Mouse (Mus musculus): ENCODE data around the gene Kcnh3. TPM values are rescaled to one million over a fixed set of nuclear protein-coding genes. Genes with fewer than 3 reads are reported as not detected.

The Kcnh3 gene
- polyA plus RNA-seq, 1 experiment = 0.04 TPM

GRCm38 (mm10) chr15:99198761-99199160 is 25.9 kb upstream of the Kcnh3 start:
- no peak for TF ChIP-seq CEBPB (IDR thresholded peaks at IDR 0.05; ENCODE audit: low read depth)
- no peak for TF ChIP-seq MYOG (IDR thresholded peaks at IDR 0.05; ENCODE audit: control insufficient read depth, extremely low read depth, insufficient read length)
- TF ChIP-seq USF1 (IDR thresholded peaks at IDR 0.05; ENCODE audit: low read depth) = no peak
- TF ChIP-seq MAX (IDR thresholded peaks at IDR 0.05) = no peak
- TF ChIP-seq CTCF (IDR thresholded peaks at IDR 0.05; ENCODE audit: control insufficient read depth, insufficient read depth, insufficient read length) = no peak
- no peak for TF ChIP-seq MYOD1 (IDR thresholded peaks at IDR 0.05; ENCODE audit: control insufficient read depth, insufficient read length, low read depth)
- TF ChIP-seq FOSL1 (IDR thresholded peaks at IDR 0.05; ENCODE audit: insufficient read depth, low read length, poor library complexity, severe bottlenecking) = no peak
- Histone ChIP-seq H3K4me3 (ENCODE audit: insufficient read depth, poor library complexity, severe bottlenecking) (no peak overlapping the region), H3K36me3 (ENCODE audit: control insufficient read depth, insufficient read depth) (peaks cover 11% of the 10 kb centered on the region), H3ac (ENCODE audit: control insufficient read depth, insufficient read length, low read depth) (no peak overlapping the region), H3K79me3 (ENCODE audit: low read depth) (no peaks in the 10 kb centered on the region), H3K79me2 (ENCODE audit: control insufficient read depth, insufficient read depth) (no peaks in the 10 kb centered on the region), H3K27me3 (ENCODE audit: control insufficient read depth, insufficient read depth, insufficient read length) (no peaks in the 10 kb centered on the region)

GRCm38 (mm10) chr15:99205959-99206358 is 18.7 kb upstream of the Kcnh3 start:
- peaks cover 51% of the 10 kb centered on the region for H3K36me3 ChIP-seq (ENCODE audit: control insufficient read depth, insufficient read depth)
- H3K4me3 ChIP-seq (ENCODE audit: insufficient read depth, poor library complexity, severe bottlenecking) = no peak overlapping the region
- no peaks in the 10 kb centered on the region for H3K27me3 ChIP-seq (ENCODE audit: control insufficient read depth, insufficient read depth, insufficient read length)
- H3ac ChIP-seq (ENCODE audit: control insufficient read depth, insufficient read length, low read depth) = no peak overlapping the region
- H3K79me3 ChIP-seq (ENCODE audit: low read depth) = no peaks in the 10 kb centered on the region
- TF ChIP-seq MYOD1 (IDR thresholded peaks at IDR 0.05; ENCODE audit: control insufficient read depth, insufficient read length, low read depth) (no peak), USF1 (IDR thresholded peaks at IDR 0.05; ENCODE audit: low read depth) (no peak), MAX (IDR thresholded peaks at IDR 0.05) (no peak), MYOG (IDR thresholded peaks at IDR 0.05; ENCODE audit: control insufficient read depth, extremely low read depth, insufficient read length) (no peak), CTCF (IDR thresholded peaks at IDR 0.05; ENCODE audit: control insufficient read depth, insufficient read depth, insufficient read length) (no peak), FOSL1 (IDR thresholded peaks at IDR 0.05; ENCODE audit: insufficient read depth, low read length, poor library complexity, severe bottlenecking) (no peak), CEBPB (IDR thresholded peaks at IDR 0.05; ENCODE audit: low read depth) (no peak)
- no peaks in the 10 kb centered on the region for H3K79me2 ChIP-seq (ENCODE audit: control insufficient read depth, insufficient read depth)

- TF ChIP-seq FOSL1 (IDR thresholded peaks at IDR 0.05; ENCODE audit: insufficient read depth, low read length, poor library complexity, severe bottlenecking) = no peak
- TF ChIP-seq MAX (IDR thresholded peaks at IDR 0.05) = no peak
- TF ChIP-seq MYOD1 (IDR thresholded peaks at IDR 0.05; ENCODE audit: control insufficient read depth, insufficient read length, low read depth) = no peak
- no peak for TF ChIP-seq CTCF (IDR thresholded peaks at IDR 0.05; ENCODE audit: control insufficient read depth, insufficient read depth, insufficient read length)
- no peak for TF ChIP-seq CEBPB (IDR thresholded peaks at IDR 0.05; ENCODE audit: low read depth)
- no peak for TF ChIP-seq USF1 (IDR thresholded peaks at IDR 0.05; ENCODE audit: low read depth)
- no peak for TF ChIP-seq MYOG (IDR thresholded peaks at IDR 0.05; ENCODE audit: control insufficient read depth, extremely low read depth, insufficient read length)
- H3K79me2 ChIP-seq (ENCODE audit: control insufficient read depth, insufficient read depth) = no peaks in the 10 kb centered on the region
- no peaks in the 10 kb centered on the region for H3K27me3 ChIP-seq (ENCODE audit: control insufficient read depth, insufficient read depth, insufficient read length)
- H3K79me3 ChIP-seq (ENCODE audit: low read depth) = no peaks in the 10 kb centered on the region
- no peak overlapping the region for H3K4me3 ChIP-seq (ENCODE audit: insufficient read depth, poor library complexity, severe bottlenecking)
- H3ac ChIP-seq (ENCODE audit: control insufficient read depth, insufficient read length, low read depth) = no peak overlapping the region
- peaks cover 55% of the 10 kb centered on the region for H3K36me3 ChIP-seq (ENCODE audit: control insufficient read depth, insufficient read depth)
Observed at GRCm38 (mm10) chr15:99213183-99213582, 11.5 kb upstream of the Kcnh3 start.

DNA sequence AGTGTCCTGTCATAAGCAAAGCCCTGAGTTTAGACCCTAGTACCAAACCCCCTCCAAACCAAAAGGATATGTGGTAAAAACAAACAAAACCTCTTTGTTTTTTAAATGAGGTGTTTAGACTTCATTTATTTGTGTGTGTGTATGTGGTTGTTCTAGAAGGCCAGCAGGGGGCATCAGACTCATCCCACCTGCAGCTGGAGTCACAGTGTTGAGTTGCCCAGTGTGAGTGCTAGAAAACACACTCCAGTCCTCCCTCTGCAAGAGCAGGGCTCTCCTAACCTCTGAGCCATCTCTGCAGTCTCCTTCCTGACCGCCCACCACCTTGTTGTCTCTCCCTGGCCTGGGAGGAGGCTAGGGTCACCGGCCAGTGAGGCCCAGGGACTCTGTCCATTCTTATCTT is 9.7 kb upstream of the Kcnh3 start:
- no peak overlapping the region for H3ac ChIP-seq (ENCODE audit: control insufficient read depth, insufficient read length, low read depth)
- no peaks in the 10 kb centered on the region for H3K79me2 ChIP-seq (ENCODE audit: control insufficient read depth, insufficient read depth)
- TF ChIP-seq CEBPB (IDR thresholded peaks at IDR 0.05; ENCODE audit: low read depth) (no peak), MYOD1 (IDR thresholded peaks at IDR 0.05; ENCODE audit: control insufficient read depth, insufficient read length, low read depth) (no peak)
- H3K36me3 ChIP-seq (ENCODE audit: control insufficient read depth, insufficient read depth) = peaks cover 40% of the 10 kb centered on the region
- peaks cover 6% of the 10 kb centered on the region for H3K27me3 ChIP-seq (ENCODE audit: control insufficient read depth, insufficient read depth, insufficient read length)
- no peaks in the 10 kb centered on the region for H3K79me3 ChIP-seq (ENCODE audit: low read depth)
- no peak overlapping the region for H3K4me3 ChIP-seq (ENCODE audit: insufficient read depth, poor library complexity, severe bottlenecking)

DNA sequence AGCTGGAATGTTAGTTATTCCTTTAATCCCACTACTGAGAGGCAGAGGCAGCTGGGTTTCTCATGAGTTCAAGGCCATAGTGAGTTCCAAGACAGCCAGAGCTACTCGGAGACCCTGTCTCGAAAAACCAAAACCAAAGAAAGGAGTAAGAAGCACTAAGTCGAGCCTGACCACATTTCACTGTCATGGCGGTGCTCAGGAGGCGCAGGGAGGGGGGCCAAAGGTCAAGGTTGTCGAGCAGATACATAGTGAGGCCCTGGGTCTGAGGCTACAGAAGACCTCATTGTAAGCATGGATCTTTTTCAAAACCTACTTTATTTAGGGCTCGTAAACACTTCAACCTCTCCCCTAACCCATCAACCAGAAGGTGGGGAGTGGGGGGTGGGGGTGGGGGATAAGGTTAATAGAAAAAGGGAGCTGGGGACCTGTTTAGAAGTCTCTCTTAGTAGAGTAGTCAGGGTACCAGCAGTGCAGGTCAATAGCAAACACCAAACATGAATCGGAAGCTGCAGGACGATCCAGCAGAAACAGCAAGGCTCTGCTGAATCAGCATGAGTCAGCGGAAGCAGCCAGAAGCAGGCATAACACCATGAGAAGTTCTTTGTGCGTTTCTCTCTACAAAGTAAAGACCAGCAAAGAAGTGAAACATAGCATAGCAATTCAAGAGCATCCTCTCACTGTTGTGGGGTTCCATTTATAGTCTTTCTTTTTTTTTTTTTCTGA is 8.8 kb upstream of the Kcnh3 start:
- Histone ChIP-seq H3K27me3 (ENCODE audit: control insufficient read depth, insufficient read depth, insufficient read length) (peaks cover 10% of the 10 kb centered on the region), H3K4me3 (ENCODE audit: insufficient read depth, poor library complexity, severe bottlenecking) (no peak overlapping the region), H3K79me2 (ENCODE audit: control insufficient read depth, insufficient read depth) (no peaks in the 10 kb centered on the region), H3K79me3 (ENCODE audit: low read depth) (no peaks in the 10 kb centered on the region), H3K36me3 (ENCODE audit: control insufficient read depth, insufficient read depth) (peaks cover 32% of the 10 kb centered on the region), H3ac (ENCODE audit: control insufficient read depth, insufficient read length, low read depth) (no peak overlapping the region)
- TF ChIP-seq FOSL1 (IDR thresholded peaks at IDR 0.05; ENCODE audit: insufficient read depth, low read length, poor library complexity, severe bottlenecking) = no peak
- no peak for TF ChIP-seq CTCF (IDR thresholded peaks at IDR 0.05; ENCODE audit: control insufficient read depth, insufficient read depth, insufficient read length)
- no peak for TF ChIP-seq MYOG (IDR thresholded peaks at IDR 0.05; ENCODE audit: control insufficient read depth, extremely low read depth, insufficient read length)
- TF ChIP-seq CEBPB (IDR thresholded peaks at IDR 0.05; ENCODE audit: low read depth) = no peak
- no peak for TF ChIP-seq MAX (IDR thresholded peaks at IDR 0.05)
- TF ChIP-seq MYOD1 (IDR thresholded peaks at IDR 0.05; ENCODE audit: control insufficient read depth, insufficient read length, low read depth) = no peak
- TF ChIP-seq USF1 (IDR thresholded peaks at IDR 0.05; ENCODE audit: low read depth) = no peak

DNA sequence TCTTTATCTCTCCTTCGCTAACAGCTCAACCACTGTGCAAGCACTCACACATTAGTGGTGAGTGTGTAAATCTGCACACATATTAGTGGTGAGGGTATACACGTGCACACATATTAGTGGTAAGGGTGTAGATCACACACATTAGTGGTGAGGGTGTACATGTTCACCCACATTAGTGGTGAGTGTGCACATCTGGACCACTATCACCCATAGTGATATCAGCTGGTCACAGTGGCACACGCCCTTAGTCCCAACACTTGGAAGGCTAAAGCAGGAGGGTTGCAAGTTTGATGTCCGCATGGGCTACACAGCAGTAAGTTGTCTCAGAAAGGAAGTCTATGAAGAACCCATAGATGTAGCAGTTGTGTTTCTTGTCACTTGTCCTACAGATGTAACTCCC is 7.0 kb upstream of the Kcnh3 start:
- Histone ChIP-seq H3K27me3 (ENCODE audit: control insufficient read depth, insufficient read depth, insufficient read length) (peaks cover 27% of the 10 kb centered on the region), H3K36me3 (ENCODE audit: control insufficient read depth, insufficient read depth) (peaks cover 15% of the 10 kb centered on the region), H3K79me2 (ENCODE audit: control insufficient read depth, insufficient read depth) (no peaks in the 10 kb centered on the region), H3K79me3 (ENCODE audit: low read depth) (no peaks in the 10 kb centered on the region), H3K4me3 (ENCODE audit: insufficient read depth, poor library complexity, severe bottlenecking) (no peak overlapping the region), H3ac (ENCODE audit: control insufficient read depth, insufficient read length, low read depth) (no peak overlapping the region)
- no peak for TF ChIP-seq CTCF (IDR thresholded peaks at IDR 0.05; ENCODE audit: control insufficient read depth, insufficient read depth, insufficient read length)
- no peak for TF ChIP-seq USF1 (IDR thresholded peaks at IDR 0.05; ENCODE audit: low read depth)
